Mouse (Mus musculus) lung, adult 2 months (tissue): ENCODE results near the gene Kiss1r. TPM values are rescaled to one million over a fixed set of nuclear protein-coding genes. Genes with fewer than 3 reads are reported as not detected.

Experiments
- DNase-seq: peaks from one replicate; pipeline ENCODE4 v3.0.0; 2022
- H3K4me1 ChIP-seq: fragments of 200-500 bp; 2 replicates; pipeline ENCODE4 v1.6.1; 2011; ENCODE audit warnings: low read length; ENCODE audit not compliant: control insufficient read depth, insufficient read depth
- H3K4me3 ChIP-seq: fragments of 200-500 bp; replicated peaks from 2 replicates; pipeline ENCODE3; 2011; ENCODE audit warnings: low read depth, mild to moderate bottlenecking, control low read depth, low read length; ENCODE audit errors: extremely low read depth
- CTCF ChIP-seq: fragments of 200-500 bp; IDR thresholded peaks from 2 replicates; pipeline ENCODE4 v1.5.1; 2011; ENCODE audit warnings: mild to moderate bottlenecking, low read length, control low read depth; ENCODE audit not compliant: insufficient read depth
- POLR2A ChIP-seq: fragments of 200-500 bp; IDR thresholded peaks from 2 replicates; pipeline ENCODE4 v1.6.1; 2011; ENCODE audit warnings: low read depth, mild to moderate bottlenecking, control low read depth, low read length, borderline replicate concordance; ENCODE audit errors: extremely low read depth
- WGBS: fragments of 180-500 bp; shearing (Covaris S2); methylation state at CpG from one replicate; pipeline ENCODE4 v1.1.7; 2018; 5-methylcytosine and 5-hydroxymethylcytosine counted together
- polyA plus RNA-seq: library from polyadenylated mRNA; depleted of rRNA; stranded (reverse); fragments of >200 nt; gene quantifications from 2 replicates; pipeline ENCODE4 v1.2.3, GENCODE M21; 2012; rRNA removed

The Kiss1r gene
- polyA plus RNA-seq, 1 experiment: 20.9 TPM

DNA sequence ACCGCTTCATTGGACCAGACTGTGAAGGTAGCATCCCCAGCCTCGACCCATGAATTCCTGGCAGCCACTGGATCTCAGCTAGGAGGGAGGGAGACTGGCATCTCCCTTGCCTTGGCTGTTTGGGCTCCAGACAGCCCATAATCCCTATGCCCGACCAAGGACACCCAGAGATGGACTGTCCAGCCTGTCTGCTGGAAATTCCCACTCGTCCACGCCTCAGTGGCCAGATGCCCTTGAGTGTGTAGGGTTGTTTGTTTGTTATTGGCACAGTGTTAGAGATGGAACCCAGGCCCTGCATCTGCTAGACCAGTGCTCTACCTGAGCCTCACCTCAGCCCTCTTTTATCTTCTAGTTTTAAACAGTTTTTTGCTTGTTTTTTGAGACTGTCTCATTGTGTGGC is 48.6 kb downstream of the Kiss1r start:
- no peak for DNase-seq
- TF ChIP-seq POLR2A: no peak
- WGBS: 91% methylated on average over 5 of the region's 5 CpGs
- Histone ChIP-seq H3K4me3 (no peak overlapping the region), H3K4me1 (peaks cover 7% of the 10 kb centered on the region)

DNA sequence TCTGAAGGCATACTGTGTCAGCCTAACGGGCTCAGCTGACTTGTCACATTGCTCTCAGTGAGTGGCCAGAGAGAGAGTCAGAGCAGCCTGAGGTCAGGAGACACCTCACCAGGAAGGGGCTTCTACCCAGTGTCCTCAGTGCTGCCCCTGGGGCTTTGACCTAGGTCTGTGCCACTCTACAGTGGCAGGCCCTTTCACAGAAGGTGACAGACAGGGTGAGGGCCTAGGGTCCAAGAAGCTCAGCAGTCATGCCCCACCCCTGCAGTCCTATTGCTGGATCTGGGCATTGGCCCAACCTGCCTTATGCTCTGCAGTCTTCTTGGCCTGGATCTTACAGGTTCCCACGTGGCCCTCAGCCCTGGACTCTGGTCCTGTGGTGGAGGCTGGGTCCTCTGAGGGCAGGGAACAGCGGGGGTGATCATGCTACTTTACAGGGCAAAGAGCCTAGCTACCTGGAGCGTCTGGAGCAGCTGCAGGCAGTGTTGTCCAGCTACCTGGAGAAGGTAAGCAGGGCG is 50.2 kb downstream of the Kiss1r start:
- no peak for DNase-seq
- TF ChIP-seq POLR2A: no peak
- no peak for TF ChIP-seq CTCF
- Histone ChIP-seq H3K4me3 (no peak overlapping the region), H3K4me1 (no peaks in the 10 kb centered on the region)
- WGBS: 92% methylated on average over 5 of the region's 5 CpGs

DNA sequence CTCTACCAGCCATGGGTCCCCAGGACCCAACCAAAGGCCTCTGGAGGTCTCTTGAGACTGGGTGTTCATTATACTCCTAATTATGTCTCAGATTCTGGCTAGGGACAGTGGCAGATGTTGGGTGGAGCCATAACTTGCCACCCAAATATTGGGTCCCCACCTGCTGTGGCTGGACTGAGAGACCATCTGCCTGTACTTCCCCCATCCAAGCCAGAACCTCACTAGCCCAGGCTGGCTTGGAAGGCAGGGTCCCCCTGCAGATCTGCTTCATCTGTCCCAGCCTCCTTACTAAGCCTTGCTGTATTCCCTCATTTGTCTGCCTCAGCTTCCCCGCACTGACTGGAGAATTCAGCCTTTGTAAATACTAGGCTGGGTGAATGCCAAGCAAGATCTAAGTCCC is 51.4 kb downstream of the Kiss1r start:
- no peak overlapping the region for H3K4me3 ChIP-seq
- TF ChIP-seq POLR2A (no peak), CTCF (no peak)
- no peaks in the 10 kb centered on the region for H3K4me1 ChIP-seq
- WGBS: 74% methylated on average over 1 of the region's 1 CpGs
- DNase-seq: no peak

DNA sequence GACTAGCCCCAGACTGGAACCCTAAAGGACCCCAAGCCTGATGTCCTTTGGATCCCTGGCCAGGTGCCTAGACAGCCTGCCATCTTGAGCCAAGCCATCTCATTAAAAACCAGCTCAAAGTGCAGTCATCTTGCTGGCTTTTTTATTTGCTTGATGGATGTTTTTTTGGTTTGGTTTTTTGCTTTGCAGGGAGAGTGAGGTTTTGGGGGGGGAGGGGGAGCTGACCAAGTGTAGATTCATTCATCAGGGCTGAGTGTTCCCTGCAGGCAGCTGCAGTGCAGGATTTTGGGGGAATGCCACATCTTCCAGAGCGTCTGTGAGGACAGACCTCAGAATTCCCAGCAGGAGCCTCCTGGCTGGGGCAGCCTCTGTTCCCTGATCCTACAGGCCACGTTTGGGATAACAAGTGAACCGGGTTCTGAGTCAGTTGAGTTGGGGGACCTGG is 52.4 kb downstream of the Kiss1r start:
- no peak for DNase-seq
- WGBS: 30% methylated on average over 3 of the region's 3 CpGs
- TF ChIP-seq POLR2A: no peak
- TF ChIP-seq CTCF: no peak
- Histone ChIP-seq H3K4me1 (no peaks in the 10 kb centered on the region), H3K4me3 (no peak overlapping the region)

DNA sequence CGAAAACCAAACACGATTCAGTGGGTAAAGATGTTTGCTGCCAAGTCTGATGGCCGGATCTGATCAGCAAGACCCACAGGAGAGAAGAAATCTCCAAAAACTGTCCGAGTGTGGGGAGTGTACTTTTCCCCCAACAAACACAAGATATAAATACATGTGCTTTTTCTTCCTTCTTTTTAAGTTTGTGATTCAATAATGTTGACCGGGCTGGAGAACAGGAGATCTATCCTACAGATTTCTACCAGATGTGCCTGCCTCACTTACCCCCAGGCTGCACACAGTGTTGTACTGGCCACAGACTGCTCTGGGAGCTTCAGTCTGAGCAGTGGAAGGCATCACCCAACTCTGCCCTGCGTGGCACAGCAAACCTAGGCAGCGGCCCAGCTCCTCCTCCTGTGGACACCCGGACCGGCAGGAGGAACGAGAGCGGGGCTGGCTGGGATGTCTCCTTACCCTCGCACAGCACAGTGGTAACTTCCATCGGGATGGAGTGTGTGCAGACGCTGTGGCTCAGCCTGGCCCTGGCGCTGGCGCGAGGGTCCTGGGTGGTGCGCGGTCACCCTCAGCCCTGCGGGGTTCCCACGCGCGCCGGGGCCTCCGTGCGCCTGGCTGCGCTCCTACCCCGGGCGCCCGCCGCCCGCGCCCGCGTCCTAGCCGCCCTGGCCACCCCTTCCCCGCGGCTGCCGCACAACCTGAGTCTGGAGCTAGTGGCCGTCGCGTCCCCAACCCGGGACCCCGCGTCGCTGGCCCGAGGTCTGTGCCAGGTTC is 53.8 kb downstream of the Kiss1r start, which contains the start of gene Grin3b:
Gene Grin3b, plus strand, starts transcription at position 301 of the 768 bp plus-strand sequence.
- TF ChIP-seq POLR2A (no peak), CTCF (no peak)
- no peaks in the 10 kb centered on the region for H3K4me1 ChIP-seq
- WGBS: 7% methylated on average over 47 of the region's 47 CpGs
- H3K4me3 ChIP-seq: no peak within 1 kb of the TSS
- no peak for DNase-seq

DNA sequence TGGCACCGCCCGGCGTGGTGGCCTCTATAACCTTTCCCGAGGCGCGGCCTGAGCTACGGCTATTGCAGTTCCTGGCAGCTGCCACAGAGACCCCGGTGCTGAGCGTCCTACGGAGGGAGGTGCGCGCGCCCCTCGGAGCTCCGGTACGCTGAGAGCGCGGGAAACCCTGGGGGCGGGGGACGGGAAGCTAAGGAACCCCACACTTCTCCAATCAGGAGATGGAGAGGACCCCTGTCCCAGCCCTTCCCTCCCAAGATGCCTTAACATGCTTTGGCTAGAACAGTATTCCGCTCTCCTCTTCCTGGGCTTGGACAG is 54.4 kb downstream of the Kiss1r start:
- Histone ChIP-seq H3K4me3 (no peak overlapping the region), H3K4me1 (no peaks in the 10 kb centered on the region)
- TF ChIP-seq POLR2A: no peak
- no peak for TF ChIP-seq CTCF
- no peak for DNase-seq
- 4% methylated on average over 21 of the region's 21 CpGs for WGBS

Other genes with a start within 250 kb of the Kiss1r start
- gene Tpgs1, start 247.6 kb upstream of the Kiss1r start, polyA plus RNA-seq: 70.4 and 84.7 TPM in 2 replicates
- 112 and 121 TPM in 2 replicates for gene Cdc34, start 234.8 kb upstream of the Kiss1r start, polyA plus RNA-seq
- gene Gzmm, start 228.0 kb upstream of the Kiss1r start, polyA plus RNA-seq: 1.5 and 1.6 TPM in 2 replicates
- gene Bsg, start 212.5 kb upstream of the Kiss1r start, polyA plus RNA-seq: 684 and 692 TPM in 2 replicates
- gene Hcn2, start 200.3 kb upstream of the Kiss1r start, polyA plus RNA-seq: 3.0 and 3.9 TPM in 2 replicates
- gene Polrmt, start 170.4 kb upstream of the Kiss1r start, polyA plus RNA-seq: 42.0 and 46.2 TPM in 2 replicates
- gene Fgf22, start 161.9 kb upstream of the Kiss1r start, polyA plus RNA-seq: 0.10 and 1.0 TPM in 2 replicates
- gene Rnf126, start 150.0 kb upstream of the Kiss1r start, polyA plus RNA-seq: 103 and 134 TPM in 2 replicates
- 65.8 and 72.7 TPM in 2 replicates for gene Fstl3, start 139.7 kb upstream of the Kiss1r start, polyA plus RNA-seq
- gene Prss57, start 126.0 kb upstream of the Kiss1r start, polyA plus RNA-seq: 0.20 TPM in 1 of 2 replicates, not detected in the other
- 34.2 and 38.5 TPM in 2 replicates for gene Palm, start 123.4 kb upstream of the Kiss1r start, polyA plus RNA-seq
- gene Misp, start 96.0 kb upstream of the Kiss1r start, polyA plus RNA-seq: 4.0 and 4.8 TPM in 2 replicates
- 224 and 265 TPM in 2 replicates for gene Ptbp1, start 62.5 kb upstream of the Kiss1r start, polyA plus RNA-seq
- gene Prtn3, start 42.5 kb upstream of the Kiss1r start, polyA plus RNA-seq: 3.6 and 5.0 TPM in 2 replicates
- 8.4 and 8.9 TPM in 2 replicates for gene Plppr3, start 42.3 kb upstream of the Kiss1r start, polyA plus RNA-seq
- gene Elane, start 30.7 kb upstream of the Kiss1r start, polyA plus RNA-seq: 0.11 and 0.85 TPM in 2 replicates
- 297 and 1,797 TPM in 2 replicates for gene Cfd, start 26.1 kb upstream of the Kiss1r start, polyA plus RNA-seq
- gene Med16, start 8.0 kb upstream of the Kiss1r start, polyA plus RNA-seq: 76.2 and 79.1 TPM in 2 replicates
- gene Gm26602, start 6.1 kb upstream of the Kiss1r start, polyA plus RNA-seq: not detected in 2 replicates
- gene R3hdm4, start 4.2 kb downstream of the Kiss1r start, polyA plus RNA-seq: 129 and 162 TPM in 2 replicates
- 7.8 and 8.6 TPM in 2 replicates for gene Arid3a, start 10.1 kb downstream of the Kiss1r start, polyA plus RNA-seq
- 33.5 and 35.5 TPM in 2 replicates for gene Wdr18, start 43.2 kb downstream of the Kiss1r start, polyA plus RNA-seq
- gene Grin3b, start 53.7 kb downstream of the Kiss1r start, polyA plus RNA-seq: 0.33 TPM in 1 of 2 replicates, not detected in the other
- gene Tmem259, start 67.4 kb downstream of the Kiss1r start, polyA plus RNA-seq: 294 and 318 TPM in 2 replicates
- gene Cnn2, start 71.6 kb downstream of the Kiss1r start, polyA plus RNA-seq: 387 and 395 TPM in 2 replicates
- 31.4 and 38.2 TPM in 2 replicates for gene Abca7, start 79.5 kb downstream of the Kiss1r start, polyA plus RNA-seq
- 102 and 103 TPM in 2 replicates for gene Arhgap45, start 99.7 kb downstream of the Kiss1r start, polyA plus RNA-seq
- 199 and 208 TPM in 2 replicates for gene Polr2e, start 122.8 kb downstream of the Kiss1r start, polyA plus RNA-seq
- gene Gpx4, start 130.2 kb downstream of the Kiss1r start, polyA plus RNA-seq: 581 and 623 TPM in 2 replicates
- gene Sbno2, start 188.6 kb downstream of the Kiss1r start, polyA plus RNA-seq: 83.7 and 85.8 TPM in 2 replicates
- gene Stk11, start 198.8 kb downstream of the Kiss1r start, polyA plus RNA-seq: 161 and 168 TPM in 2 replicates
- gene Atp5d, start 221.7 kb downstream of the Kiss1r start, polyA plus RNA-seq: 709 and 1,054 TPM in 2 replicates
- 29.9 and 31.5 TPM in 2 replicates for gene Cbarp, start 223.9 kb downstream of the Kiss1r start, polyA plus RNA-seq
- 110 and 150 TPM in 2 replicates for gene Midn, start 231.3 kb downstream of the Kiss1r start, polyA plus RNA-seq
- gene Cirbp, start 249.0 kb downstream of the Kiss1r start, polyA plus RNA-seq: 162 and 200 TPM in 2 replicates